Comparison of ENCODE assay signal across 8 mouse cellular contexts in genomic region chr8:10006986-10007659, GRCm38 (mm10). TPM values are rescaled to one million over a fixed set of nuclear protein-coding genes. Genes with fewer than 3 reads are reported as not detected.
DNase-seq lines count a peak whose midpoint lies in the region; ATAC-seq and TF ChIP-seq lines count a peak whose summit lies in the region.

No protein-coding gene starts in this region.

- TF ChIP-seq CTCF in lung, adult 2 months (IDR thresholded peaks at IDR 0.05; ENCODE audit: insufficient read depth, low read length), result no peak
- TF ChIP-seq CTCF in cerebellum, adult 2 months (IDR thresholded peaks at IDR 0.05; ENCODE audit: borderline replicate concordance, insufficient read depth, low read depth, low read length), result no peak
- TF ChIP-seq CTCF in kidney, adult 2 months (conservative IDR thresholded peaks at IDR 0.05; ENCODE audit: insufficient read depth, insufficient read length, low read depth, low read length), result no peak

- no peaks in the 10 kb centered on the region for H3K36me3 ChIP-seq in kidney, adult 2 months (ENCODE audit: control insufficient read depth, insufficient read depth, low read length)
- no peaks in the 10 kb centered on the region for H3K36me3 ChIP-seq in limb, embryonic 14.5 days (ENCODE audit: control insufficient read depth, insufficient read depth, low read length)
- no peaks in the 10 kb centered on the region for H3K36me3 ChIP-seq in neural tube, embryonic 11.5 days (ENCODE audit: control insufficient read depth, insufficient read depth, low read length)

- no peak for TF ChIP-seq POLR2A in lung, adult 2 months (IDR thresholded peaks at IDR 0.05; ENCODE audit: borderline replicate concordance, extremely low read depth, low read depth, low read length)
- TF ChIP-seq POLR2A in cerebellum, adult 2 months (IDR thresholded peaks at IDR 0.05; ENCODE audit: borderline replicate concordance, insufficient read depth, low read length), result no peak
- no peak for TF ChIP-seq POLR2A in kidney, adult 2 months (IDR thresholded peaks at IDR 0.05; ENCODE audit: low read depth, low read length)
- no peak for TF ChIP-seq POLR2A in limb, embryonic 14.5 days (IDR thresholded peaks at IDR 0.05; ENCODE audit: borderline replicate concordance, extremely low read depth, insufficient read depth, insufficient read length)

- no peaks in the 10 kb centered on the region for H3K9me3 ChIP-seq in limb, embryonic 14.5 days (ENCODE audit: control insufficient read depth, low read length)
- H3K9me3 ChIP-seq in neural tube, embryonic 11.5 days (ENCODE audit: control insufficient read depth, low read length), result no peaks in the 10 kb centered on the region

- peak overlapping the region; percentile 68 for H3K4me2 ChIP-seq in limb, embryonic 14.5 days (replicated peaks; ENCODE audit: low read depth, low read length, severe bottlenecking)
- peak overlapping the region; percentile 45 for H3K4me2 ChIP-seq in neural tube, embryonic 11.5 days (ENCODE audit: low read depth)

- H3K4me3 ChIP-seq in lung, adult 2 months (replicated peaks; ENCODE audit: extremely low read depth, low read depth, low read length), result peak overlapping the region; percentile 77
- H3K4me3 ChIP-seq in cerebellum, adult 2 months (replicated peaks; ENCODE audit: insufficient read depth, low read depth, low read length), result peak overlapping the region; percentile 64
- peak overlapping the region; percentile 35 for H3K4me3 ChIP-seq in kidney, adult 2 months (ENCODE audit: insufficient read depth, low read depth, low read length)
- peak overlapping the region; percentile 35 for H3K4me3 ChIP-seq in limb, embryonic 14.5 days (replicated peaks; ENCODE audit: low read length)
- H3K4me3 ChIP-seq in neural tube, embryonic 11.5 days (ENCODE audit: low read depth, low read length), result peak overlapping the region; percentile 30

- no peaks in the 10 kb centered on the region for H3K27me3 ChIP-seq in cerebellum, adult 2 months (ENCODE audit: control insufficient read depth, insufficient read depth, low read length)
- H3K27me3 ChIP-seq in kidney, adult 2 months (replicated peaks; ENCODE audit: control insufficient read depth, insufficient read depth, low read length), result no peaks in the 10 kb centered on the region
- no peaks in the 10 kb centered on the region for H3K27me3 ChIP-seq in limb, embryonic 14.5 days (ENCODE audit: control insufficient read depth, insufficient read depth, low read length)
- H3K27me3 ChIP-seq in neural tube, embryonic 11.5 days (ENCODE audit: control insufficient read depth, insufficient read depth, low read length), result no peaks in the 10 kb centered on the region

- DNase-seq in lung, adult 2 months, result peak; percentile 14
- DNase-seq in lung, postnatal 25 days (ENCODE audit: low spot score), result no peak
- peak; percentile 52 to 56 for DNase-seq in cerebellum, adult 2 months
- DNase-seq in frontal cortex, postnatal 25 days (ENCODE audit: low spot score in 2 of 2), result peak; percentile 17 to 20
- DNase-seq in kidney, adult 2 months, result peak; percentile 30
- DNase-seq in limb, embryonic 14.5 days (ENCODE audit: low spot score), result peak; percentile 25
- peak; percentile 52 for DNase-seq in neural tube, embryonic 11.5 days (ENCODE audit: low spot score)
- DNase-seq in natural killer cell, adult 2 months (ENCODE audit: low spot score in 2 of 2), result no peak

- WGBS in lung, adult 2 months, result 6% methylated on average over 29 of the region's 29 CpGs
- WGBS in cerebellum, adult 2 months, result 6% methylated on average over 29 of the region's 29 CpGs
- 6% methylated on average over 29 of the region's 29 CpGs for WGBS in kidney, adult 2 months
- WGBS in limb, embryonic 14.5 days, result 4% methylated on average over 29 of the region's 29 CpGs
- WGBS in neural tube, embryonic 11.5 days, result 4% methylated on average over 29 of the region's 29 CpGs

- ATAC-seq in limb, embryonic 14.5 days (ENCODE audit: low FRiP score, low read depth), result peak; percentile 41; the same call in 1 of the 2 replicates
- no peak for ATAC-seq in neural tube, embryonic 11.5 days (ENCODE audit: insufficient read depth, low FRiP score, low TSS enrichment)

- no peaks in the 10 kb centered on the region; the same call in 1 of the 2 replicates for H3K4me1 ChIP-seq in lung, adult 2 months (ENCODE audit: control insufficient read depth, insufficient read depth, low read length)
- no peaks in the 10 kb centered on the region for H3K4me1 ChIP-seq in cerebellum, adult 2 months (ENCODE audit: control insufficient read depth, insufficient read depth, low read length)
- no peaks in the 10 kb centered on the region for H3K4me1 ChIP-seq in kidney, adult 2 months (ENCODE audit: control insufficient read depth, insufficient read depth, low read length)
- H3K4me1 ChIP-seq in limb, embryonic 14.5 days (ENCODE audit: control insufficient read depth, insufficient read depth, low read length), result peaks cover 19% of the 10 kb centered on the region
- H3K4me1 ChIP-seq in neural tube, embryonic 11.5 days (ENCODE audit: control insufficient read depth, insufficient read depth, low read length), result peaks cover 4% of the 10 kb centered on the region; the same call in 1 of the 2 replicates

- H3K9ac ChIP-seq in limb, embryonic 14.5 days (ENCODE audit: low read depth, low read length, severe bottlenecking), result peak overlapping the region; percentile 45
- peak overlapping the region; percentile 3; the same call in 1 of the 2 replicates for H3K9ac ChIP-seq in neural tube, embryonic 11.5 days (ENCODE audit: low read length)

- H3K27ac ChIP-seq in cerebellum, adult 2 months (ENCODE audit: insufficient read depth, low read length), result no peak overlapping the region
- no peak overlapping the region for H3K27ac ChIP-seq in kidney, adult 2 months (ENCODE audit: insufficient read depth, low read depth, low read length)
- no peak overlapping the region for H3K27ac ChIP-seq in limb, embryonic 14.5 days (replicated peaks; ENCODE audit: low read depth, low read length)
- no peak overlapping the region for H3K27ac ChIP-seq in neural tube, embryonic 11.5 days (ENCODE audit: low read depth, low read length)

RNA-seq across cellular contexts. Expression of gene Tnfsf13b, which starts 0.9 kb away (rescaled TPM):
- polyA plus RNA-seq in lung, adult 2 months (2012; rRNA removed), result 24.6 and 25.0 TPM in 2 replicates
- polyA plus RNA-seq in cerebellum, adult 2 months (2012; rRNA removed), result 3.0 and 4.4 TPM in 2 replicates
- 2.0 and 2.4 TPM in 2 replicates for polyA plus RNA-seq in kidney, adult 2 months (2012; rRNA removed)
- 1.3 and 2.0 TPM in 2 replicates for polyA plus RNA-seq in limb, embryonic 14.5 days (2012; rRNA removed)
- 1.1 and 2.2 TPM in 2 replicates for polyA plus RNA-seq in limb, embryonic 14.5 days (2014; fragmentation: Nextera tagmentation; extraction: Ambion mirVana)
- polyA plus RNA-seq in neural tube, embryonic 11.5 days (2014; fragmentation: Nextera tagmentation; extraction: Ambion mirVana), result 1.1 and 1.2 TPM in 2 replicates

RNA-seq across cellular contexts. Expression of gene Abhd13, which starts 29.6 kb away (rescaled TPM):
- 5.4 and 7.2 TPM in 2 replicates for polyA plus RNA-seq in lung, adult 2 months (2012; rRNA removed)
- polyA plus RNA-seq in cerebellum, adult 2 months (2012; rRNA removed), result 14.2 and 14.5 TPM in 2 replicates
- 5.3 and 6.3 TPM in 2 replicates for polyA plus RNA-seq in kidney, adult 2 months (2012; rRNA removed)
- 10.9 and 11.4 TPM in 2 replicates for polyA plus RNA-seq in limb, embryonic 14.5 days (2012; rRNA removed)
- 21.9 and 22.9 TPM in 2 replicates for polyA plus RNA-seq in limb, embryonic 14.5 days (2014; fragmentation: Nextera tagmentation; extraction: Ambion mirVana)
- polyA plus RNA-seq in neural tube, embryonic 11.5 days (2014; fragmentation: Nextera tagmentation; extraction: Ambion mirVana), result 23.3 and 24.7 TPM in 2 replicates

RNA-seq across cellular contexts. Expression of gene Lig4, which starts 29.6 kb away (rescaled TPM):
- polyA plus RNA-seq in lung, adult 2 months (2012; rRNA removed), result 1.4 and 2.0 TPM in 2 replicates
- 5.3 and 5.6 TPM in 2 replicates for polyA plus RNA-seq in cerebellum, adult 2 months (2012; rRNA removed)
- 2.0 and 2.2 TPM in 2 replicates for polyA plus RNA-seq in kidney, adult 2 months (2012; rRNA removed)
- 3.6 and 4.5 TPM in 2 replicates for polyA plus RNA-seq in limb, embryonic 14.5 days (2012; rRNA removed)
- polyA plus RNA-seq in limb, embryonic 14.5 days (2014; fragmentation: Nextera tagmentation; extraction: Ambion mirVana), result 5.0 and 5.3 TPM in 2 replicates
- polyA plus RNA-seq in neural tube, embryonic 11.5 days (2014; fragmentation: Nextera tagmentation; extraction: Ambion mirVana), result 10.4 and 10.8 TPM in 2 replicates

Comparison
In these comparisons a context has a peak if more than half of its experiments do, and no peak if none do; other contexts are left out.
1. DNase-seq: peak in lung, adult 2 months (single experiment), cerebellum, adult 2 months (2 of 2), frontal cortex, postnatal 25 days (2 of 2), kidney, adult 2 months (single experiment), limb, embryonic 14.5 days (single experiment) and neural tube, embryonic 11.5 days (single experiment); none in lung, postnatal 25 days (single experiment) and natural killer cell, adult 2 months (0 of 2).
2. Peak in every context shown above with its lines, with median percentiles within 50 percentile points of each other: H3K4me3 ChIP-seq.